Mouse (Mus musculus) common myeloid progenitor, adult 5-6 weeks (primary cell): ENCODE results near the gene B3galt1. TPM values are rescaled to one million over a fixed set of nuclear protein-coding genes. Genes with fewer than 3 reads are reported as not detected.

Source experiments
- ATAC-seq: replicated peaks from 2 replicates; pipeline ENCODE4 v1.8.0; 2016; ENCODE audit warnings: low read depth, mild to moderate bottlenecking, moderate TSS enrichment, inconsistent platforms; ENCODE audit not compliant: poor library complexity, severe bottlenecking
- total RNA-seq: library from RNA; stranded (forward); fragments of 200-1000, 187-1606 nt; gene quantifications from 2 replicates; pipeline ENCODE4 v1.2.3, GENCODE M21; 2017

Gene B3galt1
- total RNA-seq, 1 experiment from 2014 or later = not detected

DNA sequence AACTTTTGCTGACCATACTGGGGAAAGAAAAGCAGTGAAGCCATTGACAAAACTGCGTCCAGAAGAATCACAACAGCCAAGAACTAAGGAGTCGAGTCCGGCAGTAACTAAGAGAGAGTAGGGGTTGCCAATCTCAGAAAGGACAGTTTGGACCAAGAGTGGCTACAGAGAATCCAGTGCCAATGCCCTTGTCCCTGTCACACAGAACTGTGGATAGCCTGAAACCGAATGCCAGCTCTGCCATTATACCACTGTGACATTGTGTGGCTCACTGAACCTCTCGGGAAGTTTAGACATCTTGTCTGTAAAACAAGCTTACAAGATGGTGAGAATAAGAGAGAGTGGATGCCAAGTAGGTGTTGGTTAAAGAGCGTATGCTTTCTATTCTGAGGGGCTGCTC is 335.9 kb downstream of the B3galt1 start:
- ATAC-seq = no peak

DNA sequence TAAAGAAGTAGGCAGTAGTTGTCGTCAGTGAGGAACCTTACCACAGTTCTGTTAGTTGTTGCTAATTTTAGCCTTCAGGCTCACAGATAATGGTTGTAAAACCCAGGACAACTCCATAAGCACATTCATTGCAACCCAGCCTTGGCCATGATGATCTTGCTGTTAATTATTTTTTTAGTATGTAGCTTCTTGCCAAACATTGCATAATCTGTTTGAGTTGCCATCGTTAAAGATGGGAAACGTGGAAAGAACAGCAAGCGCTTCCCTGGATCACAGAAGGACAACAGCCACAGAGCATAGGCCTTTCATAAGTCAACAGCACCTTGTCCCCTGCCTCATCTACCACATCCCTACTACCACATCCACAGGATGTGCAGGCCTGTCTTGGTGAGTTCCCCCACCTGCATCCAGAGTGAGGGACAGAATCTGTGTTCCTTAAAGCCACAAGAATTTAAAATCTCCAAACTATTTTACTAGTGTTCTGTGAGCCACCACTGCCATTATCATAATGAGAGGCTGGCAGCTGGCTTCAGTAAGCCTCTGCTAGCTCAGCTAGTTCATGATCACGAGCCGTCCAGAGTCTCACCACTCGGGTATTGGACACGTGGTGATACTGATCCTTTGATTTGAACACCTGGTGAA is 337.1 kb downstream of the B3galt1 start:
- ATAC-seq = no peak

GRCm38 (mm10) chr2:67903769-67904168 is 338.1 kb downstream of the B3galt1 start:
- no peak for ATAC-seq

GRCm38 (mm10) chr2:67931994-67932393 is 366.3 kb downstream of the B3galt1 start:
- ATAC-seq = no peak

DNA sequence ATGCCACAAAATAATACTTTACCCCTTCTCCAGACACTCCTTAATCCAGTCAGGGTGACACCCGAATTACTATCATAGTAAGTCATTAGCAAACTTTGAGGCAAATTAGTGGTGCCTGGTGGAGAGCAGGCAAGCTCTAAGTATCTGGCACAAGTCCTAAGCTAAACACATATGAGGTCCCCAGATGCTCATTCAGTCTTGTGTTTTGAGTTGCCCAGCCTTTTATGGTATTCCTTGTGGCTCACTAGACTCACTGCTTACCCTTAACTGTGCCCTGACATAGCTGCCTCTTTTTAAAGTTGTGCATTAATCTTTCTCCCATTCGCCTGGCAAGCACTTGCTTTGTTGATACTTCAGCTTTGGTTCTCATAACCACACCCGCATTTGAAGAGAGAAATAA is 382.7 kb downstream of the B3galt1 start:
- no peak for ATAC-seq

DNA sequence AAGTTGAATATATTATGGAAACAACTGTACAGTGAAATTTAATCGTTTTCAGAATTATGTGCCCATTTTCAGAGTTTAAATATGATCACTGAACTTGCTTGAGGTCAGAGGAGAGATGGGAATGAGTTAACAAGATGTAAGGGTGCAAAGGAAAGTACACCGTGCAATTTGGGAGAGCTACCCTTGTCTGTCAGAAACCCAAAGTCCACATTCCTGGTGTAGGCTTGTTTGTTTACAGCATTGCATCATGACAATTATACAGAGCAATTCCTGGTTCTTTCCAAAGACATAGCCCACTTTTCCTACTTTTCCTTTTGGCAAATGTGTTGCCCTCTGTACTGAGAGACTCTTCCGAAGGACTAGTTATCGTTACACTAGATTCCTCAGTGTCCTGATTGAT is 390.5 kb downstream of the B3galt1 start:
- no peak for ATAC-seq

GRCm38 (mm10) chr2:67957561-67957960 is 391.9 kb downstream of the B3galt1 start:
- ATAC-seq = no peak

DNA sequence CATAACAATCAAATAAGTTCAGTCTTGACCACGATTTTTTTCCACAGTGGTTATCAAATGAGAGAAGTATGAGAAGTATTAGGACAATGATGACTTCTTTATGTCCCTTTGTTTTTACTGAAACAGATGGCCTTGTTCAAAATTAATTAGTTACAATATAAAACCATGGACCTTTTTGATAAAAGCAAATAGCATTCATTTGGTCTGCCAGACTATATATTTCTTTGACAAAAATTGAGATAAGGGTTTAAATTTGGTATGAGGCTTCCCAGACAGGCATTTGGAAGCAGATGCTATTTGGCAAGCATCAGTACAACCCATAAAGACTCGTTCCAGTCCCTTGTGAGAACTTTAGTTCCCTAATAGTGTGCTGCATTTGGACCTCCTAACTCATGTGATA is 395.0 kb downstream of the B3galt1 start:
- ATAC-seq = no peak

GRCm38 (mm10) chr2:67968812-67969211 is 403.1 kb downstream of the B3galt1 start:
- ATAC-seq = no peak

DNA sequence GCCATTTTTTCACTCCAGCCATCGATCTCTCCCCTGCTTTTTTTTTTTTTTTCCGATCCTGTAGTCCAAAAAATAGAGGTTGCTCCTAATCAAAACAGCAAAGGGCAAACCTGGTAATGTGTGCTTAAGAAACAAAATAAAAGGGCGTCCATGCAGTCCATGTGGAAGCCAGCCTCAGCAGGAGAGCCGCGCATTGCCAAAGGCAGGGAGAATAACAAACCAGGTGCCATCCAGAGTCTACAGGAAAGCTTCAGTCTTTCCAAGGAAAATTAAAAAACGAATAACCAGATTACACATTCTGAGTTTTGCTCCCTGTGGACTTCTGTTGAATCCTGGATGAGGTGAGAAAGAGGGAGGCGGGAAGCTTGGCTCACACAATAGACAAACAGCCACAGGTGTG is 405.4 kb downstream of the B3galt1 start:
- no peak for ATAC-seq

- no peak for ATAC-seq
Measured at GRCm38 (mm10) chr2:67971576-67971975, 405.9 kb downstream of the B3galt1 start.

DNA sequence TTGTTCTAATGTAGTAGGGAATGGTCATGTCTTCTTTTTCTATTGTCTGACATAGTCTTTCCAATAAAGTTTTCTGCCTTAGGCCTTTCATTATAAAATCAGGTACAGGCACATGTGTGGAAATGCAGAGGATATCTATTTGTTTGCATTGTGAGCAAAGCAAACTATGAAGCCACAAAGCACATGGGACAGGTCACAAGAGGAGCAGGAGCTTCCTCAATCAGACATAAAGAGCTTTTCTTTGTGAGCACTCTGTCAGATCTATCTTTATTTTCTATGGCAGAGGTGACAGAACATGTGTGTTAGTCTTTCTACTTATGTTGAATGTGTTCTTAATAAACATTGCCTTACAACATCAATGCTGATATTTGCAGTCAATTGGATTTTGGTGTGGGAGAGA is 410.1 kb downstream of the B3galt1 start:
- no peak for ATAC-seq

DNA sequence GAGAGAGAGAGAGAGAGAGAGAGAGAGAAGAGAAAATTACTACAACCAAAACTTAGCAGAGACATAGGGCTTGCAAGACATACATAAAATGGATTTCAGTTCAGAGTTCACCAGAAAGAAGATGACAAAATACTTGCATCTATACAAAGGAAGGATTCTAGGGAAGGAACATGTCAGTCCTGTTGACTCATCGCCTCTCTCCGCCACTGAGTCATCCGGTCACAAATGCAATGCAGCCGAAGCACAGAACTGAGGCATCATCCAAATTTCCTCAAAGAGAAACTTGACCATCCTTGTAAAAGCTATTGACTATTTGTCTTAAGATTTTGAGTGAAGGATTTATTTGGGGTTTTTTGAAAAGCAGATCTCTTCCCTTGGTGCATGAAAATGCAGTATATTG is 410.8 kb downstream of the B3galt1 start:
- ATAC-seq = no peak

- ATAC-seq = no peak
Measured at GRCm38 (mm10) chr2:67977620-67978262, 412.1 kb downstream of the B3galt1 start.

DNA sequence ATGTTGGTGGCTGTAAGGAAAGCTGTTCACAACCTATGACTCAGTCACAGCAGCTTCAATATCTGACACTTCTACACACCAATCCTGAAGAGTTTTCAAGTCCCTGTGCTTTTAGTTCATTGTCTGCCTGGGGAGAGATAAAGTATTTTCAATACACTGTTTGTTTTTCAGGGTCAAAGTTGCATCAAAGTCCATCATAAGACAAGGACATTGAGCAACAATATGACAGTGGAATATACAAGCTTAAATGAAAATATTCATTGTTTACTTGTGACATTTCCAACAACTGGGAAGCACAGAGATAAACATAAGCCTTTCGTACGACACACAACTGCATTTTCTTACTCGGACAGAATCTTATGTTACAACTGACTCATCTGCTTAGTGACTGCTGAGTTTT is 417.9 kb downstream of the B3galt1 start:
- no peak for ATAC-seq

DNA sequence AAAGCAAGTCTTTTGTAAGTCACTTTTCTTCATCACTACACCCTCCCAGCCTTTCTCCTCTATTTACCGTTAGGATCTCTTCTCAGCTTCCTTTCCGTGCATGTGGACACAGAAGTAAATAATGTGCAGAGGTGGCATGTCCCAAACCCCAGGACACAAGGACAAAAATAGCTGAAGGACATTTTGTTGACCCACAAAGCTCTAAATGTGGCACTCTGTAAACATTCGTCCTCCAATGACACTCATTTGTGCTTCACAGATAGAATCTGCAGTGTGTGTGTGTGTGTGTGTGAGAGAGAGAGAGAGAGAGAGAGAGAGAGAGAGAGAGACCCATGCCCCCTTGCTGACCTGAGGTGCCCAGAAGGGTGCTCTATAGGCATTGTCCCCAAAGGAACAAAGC is 419.5 kb downstream of the B3galt1 start:
- no peak for ATAC-seq

DNA sequence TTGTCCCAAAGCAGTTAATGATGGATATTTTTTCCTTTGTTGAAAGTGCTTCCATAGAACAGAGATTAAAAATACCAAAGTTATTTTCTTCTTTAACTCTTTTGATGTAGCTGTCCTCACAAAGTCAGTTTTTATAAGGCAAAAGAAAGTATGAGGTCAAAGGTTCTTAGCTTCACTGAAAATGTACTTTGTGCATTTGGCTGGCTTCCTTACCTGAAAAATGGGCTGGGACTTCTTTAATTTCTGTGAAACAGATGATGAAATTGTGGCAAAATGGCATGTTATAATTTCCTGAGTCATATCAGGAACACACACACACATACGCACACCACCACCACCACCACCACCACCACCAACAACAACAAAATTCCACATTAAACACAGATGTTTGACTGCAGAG is 427.8 kb downstream of the B3galt1 start:
- ATAC-seq = no peak

DNA sequence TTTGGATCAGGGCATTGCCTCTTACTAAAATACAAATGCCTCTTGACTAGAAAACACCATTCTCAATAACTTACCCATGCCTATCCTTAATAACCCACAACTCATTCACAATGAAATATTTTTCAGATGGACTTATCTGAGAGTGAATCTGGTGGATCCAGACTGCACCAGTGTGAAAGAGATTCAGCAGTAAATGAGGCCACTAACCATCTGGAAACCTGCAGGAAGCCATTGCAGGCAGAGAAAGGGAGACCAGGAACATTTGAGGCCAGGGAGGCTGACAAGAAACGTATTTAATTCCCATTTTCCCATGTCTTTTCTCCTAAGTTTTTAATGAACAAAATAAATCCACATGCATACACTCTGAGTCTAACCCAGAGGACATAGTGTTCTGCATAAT is 437.4 kb downstream of the B3galt1 start:
- ATAC-seq = no peak

DNA sequence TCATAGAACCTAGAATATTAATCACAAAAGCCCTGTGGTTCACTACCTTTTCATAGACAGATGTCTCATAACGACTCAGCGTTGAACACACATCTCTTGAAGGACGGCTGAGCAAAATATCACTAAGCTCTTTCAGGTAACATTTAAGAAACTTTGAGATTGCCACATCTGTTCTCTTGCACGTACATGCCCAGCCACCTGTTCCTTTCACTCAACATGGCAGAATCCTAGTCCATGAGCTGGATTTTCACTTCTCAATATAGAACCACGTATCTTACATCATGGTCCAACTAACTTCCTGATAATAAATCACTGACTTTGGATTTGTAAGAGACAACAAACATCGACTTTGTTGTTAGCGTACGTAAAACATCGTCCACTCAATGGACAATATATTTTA is 439.5 kb downstream of the B3galt1 start:
- no peak for ATAC-seq

DNA sequence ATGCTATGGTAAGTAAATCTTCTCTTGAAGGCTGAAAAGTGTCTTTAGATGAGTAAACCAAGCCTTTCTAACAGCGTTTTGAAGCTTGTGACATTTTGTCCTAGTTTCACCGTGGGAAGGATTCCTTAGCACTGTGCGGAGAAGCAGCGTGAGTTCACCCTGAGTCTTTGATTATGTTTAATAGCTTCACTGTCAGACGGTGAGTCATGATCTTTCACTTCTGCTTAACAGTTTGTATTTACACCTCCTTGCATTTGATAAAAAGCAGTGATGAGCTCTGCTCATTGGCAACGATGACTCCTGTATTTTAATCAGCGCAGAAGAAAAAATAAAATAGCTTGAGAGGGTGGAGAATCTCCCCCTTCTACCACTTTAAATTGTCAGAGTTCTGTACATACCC is 440.0 kb downstream of the B3galt1 start:
- no peak for ATAC-seq

- no peak for ATAC-seq
Measured at GRCm38 (mm10) chr2:68011336-68011735, 445.7 kb downstream of the B3galt1 start.

DNA sequence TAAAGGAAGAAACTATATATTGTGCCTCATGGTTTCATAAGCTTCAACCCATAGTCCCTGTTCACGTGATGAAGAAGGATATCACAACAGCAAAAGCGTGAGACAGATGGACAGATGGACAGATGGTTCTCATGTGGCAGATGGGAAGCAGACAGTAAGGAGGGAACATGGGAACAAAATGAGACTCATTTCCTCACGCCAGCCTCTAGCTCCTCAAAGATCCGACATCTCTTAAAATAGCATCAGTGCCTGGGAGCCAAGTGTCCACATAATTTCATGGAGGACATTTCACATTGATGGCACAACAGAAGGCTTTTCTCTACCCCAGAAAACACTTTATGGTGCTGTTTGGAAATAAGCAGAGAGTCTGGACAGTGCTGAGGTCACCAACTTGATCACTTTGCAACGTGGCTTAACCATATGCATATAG is 454.6 kb downstream of the B3galt1 start:
- no peak for ATAC-seq
